Mouse (Mus musculus): ENCODE results near the gene Mrpl28.
"Not testable (repeated sequence)": the region's sequence is repeated elsewhere in the genome, so short reads cannot be mapped to it uniquely, and the experiment has no call there.

The Mrpl28 gene

GRCm38 (mm10) chr17:26162736-26163135, 39.4 kb downstream of the Mrpl28 start:
- CTCF ChIA-PET = no interaction called here

DNA sequence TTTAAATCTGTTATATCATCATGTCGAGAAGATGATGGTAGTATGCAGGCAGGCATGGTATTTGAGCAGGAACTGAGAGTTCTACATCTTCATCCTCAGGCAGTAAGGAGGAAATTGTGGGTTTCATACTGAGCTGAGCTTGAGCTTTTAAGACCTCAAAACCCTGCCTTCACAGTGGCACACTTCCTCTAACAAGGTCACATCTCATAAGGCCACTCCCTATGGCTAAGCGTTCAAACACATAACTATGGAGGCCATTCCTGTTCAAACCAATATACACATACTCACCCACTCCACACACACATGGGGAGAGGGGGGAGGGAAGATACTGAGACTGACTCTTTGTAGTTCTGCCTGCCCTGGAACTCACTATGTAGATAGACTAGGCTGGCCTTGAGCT, 44.7 kb downstream of the Mrpl28 start:
- CTCF ChIA-PET = no interaction called here

GRCm38 (mm10) chr17:26175248-26175647, 51.9 kb downstream of the Mrpl28 start:
- CTCF ChIA-PET = not testable (repeated sequence)

Measured in spleen, embryonic (tissue).